Mouse (Mus musculus): ENCODE results near the gene Tfpi. TPM values are rescaled to one million over a fixed set of nuclear protein-coding genes. Genes with fewer than 3 reads are reported as not detected.

Tfpi gene
- polyA plus RNA-seq, 1 experiment from 2014 or later, result 14.1 TPM

DNA sequence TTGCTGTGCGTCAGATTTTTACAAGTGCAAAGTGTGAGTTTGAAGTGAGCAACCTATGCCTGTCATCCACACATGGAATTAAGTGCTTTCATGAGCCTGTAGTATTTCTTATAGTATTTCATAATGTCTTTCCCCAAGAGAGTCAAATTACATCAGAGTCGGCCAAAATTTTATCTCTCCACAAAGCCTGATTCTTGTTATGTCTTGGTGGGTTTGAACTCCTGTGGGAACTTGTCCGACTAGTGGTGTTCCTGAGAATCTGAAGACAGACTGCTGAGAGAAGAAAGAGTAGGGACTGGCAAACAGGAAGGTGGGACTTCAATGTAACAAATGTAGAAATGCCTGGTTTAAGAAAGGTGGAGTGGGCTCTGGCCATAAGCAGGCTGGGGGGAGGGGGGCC, 47.7 kb downstream of the Tfpi start:
- WGBS, result 65% methylated on average over 3 of the region's 3 CpGs
- no peak for ATAC-seq

GRCm38 (mm10) chr2:84426531-84426930, 50.0 kb downstream of the Tfpi start:
- WGBS, result 94% methylated on average over 4 of the region's 4 CpGs
- Histone ChIP-seq H3K4me1 (ENCODE audit: control insufficient read depth, insufficient read depth, low read length) (peaks cover 3% of the 10 kb centered on the region; the same call in 1 of the 2 replicates), H3K36me3 (ENCODE audit: control insufficient read depth, insufficient read depth, low read length) (no peaks in the 10 kb centered on the region), H3K27ac (ENCODE audit: low read length) (no peak overlapping the region), H3K9me3 (replicated peaks; ENCODE audit: control insufficient read depth, low read length, poor library complexity, severe bottlenecking) (no peaks in the 10 kb centered on the region), H3K9ac (ENCODE audit: low read depth, low read length) (no peak overlapping the region), H3K4me3 (ENCODE audit: low read depth, low read length) (no peak overlapping the region), H3K4me2 (ENCODE audit: low read length) (no peak overlapping the region), H3K27me3 (ENCODE audit: control insufficient read depth, insufficient read depth, low read depth, low read length) (no peaks in the 10 kb centered on the region)
- no peak for ATAC-seq

More for the DNA sequence above, 47.7 kb downstream of the Tfpi start:
- H3K4me1 ChIP-seq (ENCODE audit: control insufficient read depth, insufficient read depth, low read length), result peaks cover 3% of the 10 kb centered on the region; the same call in 1 of the 2 replicates
- H3K27ac ChIP-seq (ENCODE audit: low read length), result no peak overlapping the region
- no peak overlapping the region for H3K4me2 ChIP-seq (ENCODE audit: low read length)
- H3K27me3 ChIP-seq (ENCODE audit: control insufficient read depth, insufficient read depth, low read depth, low read length), result no peaks in the 10 kb centered on the region
- H3K4me3 ChIP-seq (ENCODE audit: low read depth, low read length), result no peak overlapping the region
- H3K9ac ChIP-seq (ENCODE audit: low read depth, low read length), result no peak overlapping the region
- H3K36me3 ChIP-seq (ENCODE audit: control insufficient read depth, insufficient read depth, low read length), result no peaks in the 10 kb centered on the region
- H3K9me3 ChIP-seq (replicated peaks; ENCODE audit: control insufficient read depth, low read length, poor library complexity, severe bottlenecking), result no peaks in the 10 kb centered on the region

DNA sequence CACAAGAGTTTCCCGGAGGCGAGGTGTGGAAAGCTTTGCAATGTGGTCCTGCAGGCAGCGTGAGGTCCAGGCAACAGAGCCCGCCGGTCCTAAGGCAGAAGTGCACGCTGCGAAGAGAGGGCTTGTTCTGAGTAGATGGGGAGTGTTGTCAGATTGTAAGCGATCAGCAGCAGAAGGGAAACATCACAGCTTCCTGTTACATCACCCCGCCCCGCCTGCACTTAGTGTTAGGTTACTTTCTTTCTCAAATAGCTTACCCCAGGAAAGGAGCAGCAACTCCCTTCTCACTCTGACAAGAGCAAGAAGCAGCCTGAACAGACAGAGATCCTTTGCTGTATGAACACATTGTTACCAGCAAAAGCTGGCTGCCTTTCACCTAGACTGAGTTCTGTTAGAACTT, 51.4 kb downstream of the Tfpi start, which contains the start of gene Calcrl:
TSS of gene Calcrl (minus strand) at position 274 of the 400 bp plus-strand sequence.
- Histone ChIP-seq H3K4me2 (ENCODE audit: low read length) (peak within 1 kb of the TSS; percentile 68), H3K4me1 (ENCODE audit: control insufficient read depth, insufficient read depth, low read length) (peaks cover 3% of the 10 kb centered on the region; the same call in 1 of the 2 replicates), H3K9me3 (replicated peaks; ENCODE audit: control insufficient read depth, low read length, poor library complexity, severe bottlenecking) (no peaks in the 10 kb centered on the region), H3K27me3 (ENCODE audit: control insufficient read depth, insufficient read depth, low read depth, low read length) (no peaks in the 10 kb centered on the region), H3K36me3 (ENCODE audit: control insufficient read depth, insufficient read depth, low read length) (no peaks in the 10 kb centered on the region), H3K9ac (ENCODE audit: low read depth, low read length) (peak within 1 kb of the TSS; percentile 56), H3K27ac (ENCODE audit: low read length) (peak within 1 kb of the TSS; percentile 4; the same call in 1 of the 2 replicates), H3K4me3 (ENCODE audit: low read depth, low read length) (peak within 1 kb of the TSS; percentile 32)
- under 1% methylated on average over 10 of the region's 10 CpGs for WGBS
- peak; percentile 75 for ATAC-seq

GRCm38 (mm10) chr2:84416501-84416900, 60.1 kb downstream of the Tfpi start:
- H3K9me3 ChIP-seq (replicated peaks; ENCODE audit: control insufficient read depth, low read length, poor library complexity, severe bottlenecking), result peaks cover 2% of the 10 kb centered on the region
- no peaks in the 10 kb centered on the region for H3K27me3 ChIP-seq (ENCODE audit: control insufficient read depth, insufficient read depth, low read depth, low read length)
- no peaks in the 10 kb centered on the region for H3K36me3 ChIP-seq (ENCODE audit: control insufficient read depth, insufficient read depth, low read length)
- H3K4me1 ChIP-seq (ENCODE audit: control insufficient read depth, insufficient read depth, low read length), result no peaks in the 10 kb centered on the region
- ATAC-seq, result no peak
- no peak overlapping the region for H3K9ac ChIP-seq (ENCODE audit: low read depth, low read length)
- H3K4me3 ChIP-seq (ENCODE audit: low read depth, low read length), result no peak overlapping the region
- WGBS, result 72% methylated on average over 4 of the region's 4 CpGs
- H3K4me2 ChIP-seq (ENCODE audit: low read length), result no peak overlapping the region
- H3K27ac ChIP-seq (ENCODE audit: low read length), result no peak overlapping the region

DNA sequence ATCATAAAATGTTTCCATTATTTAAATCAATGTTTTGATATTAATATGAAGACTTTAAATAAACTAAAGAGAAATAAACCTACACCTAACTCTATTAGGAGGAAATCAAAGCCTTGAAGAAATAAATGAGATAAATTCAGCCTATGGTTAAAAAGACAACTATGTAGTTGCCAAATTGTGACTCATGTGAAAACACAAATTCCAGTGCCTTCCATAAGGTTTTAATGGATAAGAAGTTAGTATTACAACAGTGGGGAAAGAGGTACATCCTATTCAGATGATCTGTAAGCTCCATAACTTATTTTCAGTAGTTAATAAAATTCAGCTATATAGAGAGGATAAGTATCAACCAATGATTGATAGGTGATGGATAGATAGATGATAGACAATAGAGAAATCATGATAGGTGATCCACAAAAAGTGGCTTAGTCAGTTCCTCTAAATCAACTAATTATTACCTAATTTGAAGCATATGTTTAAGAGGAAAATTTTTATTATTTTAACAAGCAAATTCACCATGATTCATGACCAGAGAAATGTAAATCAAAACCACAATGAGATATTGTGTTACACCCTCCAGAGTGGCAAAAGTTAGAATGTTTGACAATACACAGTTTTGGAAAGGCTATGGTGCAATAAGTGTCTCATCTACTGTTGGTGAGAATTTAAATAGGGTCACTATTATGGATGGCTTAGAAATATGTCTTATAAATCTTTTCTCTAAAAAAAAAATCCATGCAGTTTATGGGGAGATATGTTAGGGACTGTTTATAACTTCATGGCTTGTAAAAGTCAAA, 66.6 kb downstream of the Tfpi start:
- Histone ChIP-seq H3K27ac (ENCODE audit: low read length) (no peak overlapping the region), H3K9ac (ENCODE audit: low read depth, low read length) (no peak overlapping the region), H3K9me3 (replicated peaks; ENCODE audit: control insufficient read depth, low read length, poor library complexity, severe bottlenecking) (peaks cover 2% of the 10 kb centered on the region), H3K27me3 (ENCODE audit: control insufficient read depth, insufficient read depth, low read depth, low read length) (no peaks in the 10 kb centered on the region), H3K4me3 (ENCODE audit: low read depth, low read length) (no peak overlapping the region), H3K36me3 (ENCODE audit: control insufficient read depth, insufficient read depth, low read length) (no peaks in the 10 kb centered on the region), H3K4me2 (ENCODE audit: low read length) (no peak overlapping the region), H3K4me1 (ENCODE audit: control insufficient read depth, insufficient read depth, low read length) (no peaks in the 10 kb centered on the region)
- no peak for ATAC-seq

DNA sequence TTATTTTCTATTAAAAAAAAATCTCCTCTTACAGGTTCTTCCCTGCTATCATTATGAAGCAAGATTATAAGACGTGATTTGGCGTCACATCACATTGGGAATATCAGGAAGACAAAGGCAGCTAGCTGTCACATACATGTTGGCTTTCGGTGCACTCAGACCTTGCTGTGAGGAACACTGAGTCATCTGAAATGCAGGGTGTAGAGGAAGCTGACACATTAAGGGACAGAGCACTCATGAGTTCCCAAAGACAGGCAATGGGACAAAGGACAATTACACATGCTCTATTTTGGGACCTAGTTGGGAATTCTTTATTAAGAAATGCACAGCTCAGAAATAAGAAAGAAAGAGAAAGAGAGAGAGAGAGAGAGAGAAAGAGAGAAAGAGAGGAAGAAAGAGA, 71.7 kb downstream of the Tfpi start:
- H3K9me3 ChIP-seq (replicated peaks; ENCODE audit: control insufficient read depth, low read length, poor library complexity, severe bottlenecking), result no peaks in the 10 kb centered on the region
- WGBS, result 86% methylated on average over 3 of the region's 3 CpGs
- no peaks in the 10 kb centered on the region for H3K27me3 ChIP-seq (ENCODE audit: control insufficient read depth, insufficient read depth, low read depth, low read length)
- H3K27ac ChIP-seq (ENCODE audit: low read length), result no peak overlapping the region
- no peaks in the 10 kb centered on the region for H3K4me1 ChIP-seq (ENCODE audit: control insufficient read depth, insufficient read depth, low read length)
- ATAC-seq, result no peak
- no peak overlapping the region for H3K4me2 ChIP-seq (ENCODE audit: low read length)
- no peak overlapping the region for H3K9ac ChIP-seq (ENCODE audit: low read depth, low read length)
- H3K4me3 ChIP-seq (ENCODE audit: low read depth, low read length), result no peak overlapping the region
- no peaks in the 10 kb centered on the region for H3K36me3 ChIP-seq (ENCODE audit: control insufficient read depth, insufficient read depth, low read length)

GRCm38 (mm10) chr2:84402713-84403112, 73.9 kb downstream of the Tfpi start:
- Histone ChIP-seq H3K27ac (ENCODE audit: low read length) (no peak overlapping the region), H3K4me1 (ENCODE audit: control insufficient read depth, insufficient read depth, low read length) (no peaks in the 10 kb centered on the region), H3K4me3 (ENCODE audit: low read depth, low read length) (no peak overlapping the region), H3K27me3 (ENCODE audit: control insufficient read depth, insufficient read depth, low read depth, low read length) (no peaks in the 10 kb centered on the region), H3K9ac (ENCODE audit: low read depth, low read length) (no peak overlapping the region), H3K36me3 (ENCODE audit: control insufficient read depth, insufficient read depth, low read length) (no peaks in the 10 kb centered on the region), H3K4me2 (ENCODE audit: low read length) (no peak overlapping the region), H3K9me3 (replicated peaks; ENCODE audit: control insufficient read depth, low read length, poor library complexity, severe bottlenecking) (no peaks in the 10 kb centered on the region)
- no peak for ATAC-seq
- 82% methylated on average over 3 of the region's 3 CpGs for WGBS

DNA sequence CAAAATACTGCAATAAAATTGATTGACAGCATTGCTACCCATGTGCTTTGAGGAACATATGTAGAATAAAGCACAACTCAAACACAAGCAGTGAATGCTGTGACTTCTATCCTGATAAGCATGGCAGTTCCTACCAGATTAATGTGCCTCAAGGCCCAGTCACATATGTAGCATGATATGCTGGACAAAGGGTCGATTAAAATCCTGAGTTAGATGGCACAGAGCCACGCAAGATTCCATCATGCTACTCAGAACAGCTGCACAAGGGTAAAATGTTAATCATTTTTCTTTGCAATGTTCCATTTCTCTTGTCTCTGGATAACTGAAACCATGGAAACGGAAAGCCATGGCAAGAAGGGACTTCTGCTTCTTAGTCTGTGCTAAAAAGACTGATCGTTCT, 80.0 kb downstream of the Tfpi start:
- Histone ChIP-seq H3K4me1 (ENCODE audit: control insufficient read depth, insufficient read depth, low read length) (no peaks in the 10 kb centered on the region), H3K27ac (ENCODE audit: low read length) (no peak overlapping the region), H3K9me3 (replicated peaks; ENCODE audit: control insufficient read depth, low read length, poor library complexity, severe bottlenecking) (no peaks in the 10 kb centered on the region), H3K36me3 (ENCODE audit: control insufficient read depth, insufficient read depth, low read length) (no peaks in the 10 kb centered on the region), H3K27me3 (ENCODE audit: control insufficient read depth, insufficient read depth, low read depth, low read length) (no peaks in the 10 kb centered on the region), H3K4me3 (ENCODE audit: low read depth, low read length) (no peak overlapping the region), H3K4me2 (ENCODE audit: low read length) (no peak overlapping the region), H3K9ac (ENCODE audit: low read depth, low read length) (no peak overlapping the region)
- no peak for ATAC-seq
- 63% methylated on average over 4 of the region's 4 CpGs for WGBS

- Histone ChIP-seq H3K36me3 (ENCODE audit: control insufficient read depth, insufficient read depth, low read length) (no peaks in the 10 kb centered on the region), H3K9me3 (replicated peaks; ENCODE audit: control insufficient read depth, low read length, poor library complexity, severe bottlenecking) (no peaks in the 10 kb centered on the region), H3K9ac (ENCODE audit: low read depth, low read length) (no peak overlapping the region), H3K27ac (ENCODE audit: low read length) (no peak overlapping the region), H3K4me2 (ENCODE audit: low read length) (no peak overlapping the region), H3K4me1 (ENCODE audit: control insufficient read depth, insufficient read depth, low read length) (no peaks in the 10 kb centered on the region), H3K4me3 (ENCODE audit: low read depth, low read length) (no peak overlapping the region), H3K27me3 (ENCODE audit: control insufficient read depth, insufficient read depth, low read depth, low read length) (no peaks in the 10 kb centered on the region)
- ATAC-seq, result no peak
- 99% methylated on average over 4 of the region's 4 CpGs for WGBS
These were observed 83.3 kb downstream of the Tfpi start for GRCm38 (mm10) chr2:84393236-84393635.

All from midbrain, embryonic 16.5 days (tissue).